Mouse (Mus musculus) megakaryocyte, embryonic 14.5 days (primary cell): ENCODE measurements around the gene Mob3b.

Experiments used
- FLI1 ChIP-seq: IDR thresholded peaks from 2 replicates; pipeline ENCODE4 v1.6.1; 2012; ENCODE audit warnings: low read length, inconsistent platforms, mixed read lengths
- GATA1 ChIP-seq: IDR thresholded peaks from 3 replicates; pipeline ENCODE4 v1.6.1; 2012; ENCODE audit warnings: mixed read lengths, low read length, inconsistent platforms, borderline replicate concordance

DNA sequence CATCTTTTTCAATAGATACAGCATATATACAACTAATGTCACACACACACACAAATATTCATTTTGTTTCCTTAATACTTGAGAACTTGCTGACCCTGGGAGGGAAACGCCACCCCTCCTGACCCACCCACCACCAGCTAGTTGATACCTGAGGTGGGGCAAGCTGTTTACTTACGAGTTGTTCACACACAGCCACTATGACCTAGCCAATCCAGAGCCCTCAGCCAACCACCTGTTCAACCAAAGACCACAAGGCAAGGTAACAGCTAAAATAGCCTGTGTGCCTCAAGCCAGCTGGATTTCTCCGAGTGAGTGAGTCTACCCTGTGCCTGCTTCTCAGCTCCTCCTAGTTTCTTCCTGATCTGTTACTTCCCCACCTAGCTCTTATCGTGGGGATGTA lies 172.9 kb downstream of the Mob3b start:
- TF ChIP-seq GATA1, result no peak
- TF ChIP-seq FLI1, result no peak
